9 mouse cellular contexts compared by ENCODE assay signal in the genomic region with DNA sequence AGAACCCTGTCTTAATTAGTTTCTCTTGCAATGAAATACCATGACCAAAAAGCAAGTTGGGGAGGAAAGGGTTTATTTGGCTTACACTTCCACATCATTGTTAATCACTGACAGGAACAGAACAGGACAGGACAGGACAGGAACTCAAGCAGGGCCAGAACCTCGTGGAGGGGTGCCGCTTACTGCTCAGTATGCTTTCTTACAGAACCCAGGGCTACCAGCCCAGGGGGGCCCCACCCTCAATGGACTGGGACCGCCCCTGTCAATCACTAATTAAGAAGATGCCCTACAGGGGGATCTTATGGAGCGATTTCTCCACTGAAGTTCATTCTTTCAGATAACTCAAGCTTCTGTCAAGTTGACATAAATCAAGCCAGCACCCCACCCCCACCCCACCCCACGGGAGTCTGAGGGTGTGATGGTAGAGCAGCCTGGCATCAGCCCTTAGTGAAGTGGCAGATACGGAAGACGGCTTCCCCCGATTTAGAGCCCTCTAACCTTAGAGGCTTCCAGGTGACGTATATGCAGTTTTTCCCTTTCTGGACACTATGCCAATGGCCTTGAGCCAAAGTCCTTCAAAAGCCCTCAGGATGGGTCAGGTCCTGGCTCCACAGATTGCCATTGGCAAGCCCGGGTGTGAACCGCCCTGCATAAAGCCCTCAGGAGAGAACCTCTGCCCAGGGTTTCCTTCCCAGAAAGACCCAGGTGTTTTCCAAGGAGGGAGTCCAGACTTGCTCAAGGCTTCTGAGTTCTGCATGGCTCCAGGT. TPM values are rescaled to one million over a fixed set of nuclear protein-coding genes. Genes with fewer than 3 reads are reported as not detected.
A peak's percentile ranks its signal among the peaks of the same experiment; 100 is the strongest.
DNase-seq lines count a peak whose midpoint lies in the region; ATAC-seq and TF ChIP-seq lines count a peak whose summit lies in the region.
"Had no signal": no experiment of that assay in that cellular context is flagged by ENCODE, and none has a peak within 500 bp of the region (broad histone marks: within the 10 kb centered on the region; RNA-seq: fewer than 3 reads in every experiment).

No protein-coding gene starts in this region.

- H3K4me3 ChIP-seq in embryonic facial prominence, embryonic 13.5 days = peak overlapping the region; percentile 71
- H3K4me3 ChIP-seq in heart, embryonic 13.5 days = peak overlapping the region; percentile 63
- peak overlapping the region; percentile 74 for H3K4me3 ChIP-seq in kidney, postnatal 0 days (replicated peaks; ENCODE audit: low read depth, low read length)
- H3K4me3 ChIP-seq in thymus, adult 2 months (ENCODE audit: control insufficient read depth, insufficient read depth, low read length) = no peak overlapping the region

- H3K9ac ChIP-seq in embryonic facial prominence, embryonic 13.5 days = 0 out of 2 replicates have a peak overlapping the region, but pooled peaks have one; percentile 97
- peak overlapping the region; percentile 89 for H3K9ac ChIP-seq in heart, embryonic 13.5 days
- peak overlapping the region; percentile 91 for H3K9ac ChIP-seq in kidney, postnatal 0 days (ENCODE audit: low read depth, low read length)

- TF ChIP-seq CTCF in kidney, postnatal 0 days (IDR thresholded peaks at IDR 0.05; ENCODE audit: low read depth) = no peak
- no peak for TF ChIP-seq CTCF in thymus, adult 2 months (IDR thresholded peaks at IDR 0.05; ENCODE audit: borderline replicate concordance, control insufficient read depth, extremely low read depth, insufficient read depth, low read length, poor library complexity)

- no peak for ATAC-seq in embryonic facial prominence, embryonic 13.5 days (ENCODE audit: insufficient number of reproducible peaks, insufficient read depth, low FRiP score, low TSS enrichment, low read depth)
- ATAC-seq in heart, embryonic 13.5 days (ENCODE audit: extremely low read depth, insufficient number of reproducible peaks, low FRiP score, low TSS enrichment) = no peak
- ATAC-seq in kidney, postnatal 0 days (replicated peaks; ENCODE audit: low FRiP score, low read depth) = peak; percentile 15
- no peak for ATAC-seq in monocyte, adult 5-6 weeks (replicated peaks; ENCODE audit: insufficient number of reproducible peaks, low FRiP score, low TSS enrichment, poor library complexity, severe bottlenecking)

- peak overlapping the region; percentile 81 for H3K4me2 ChIP-seq in embryonic facial prominence, embryonic 13.5 days
- peak overlapping the region; percentile 85 for H3K4me2 ChIP-seq in heart, embryonic 13.5 days
- H3K4me2 ChIP-seq in kidney, postnatal 0 days (ENCODE audit: low read length) = peak overlapping the region; percentile 91

- peaks cover 56% of the 10 kb centered on the region for H3K4me1 ChIP-seq in embryonic facial prominence, embryonic 13.5 days
- H3K4me1 ChIP-seq in heart, embryonic 13.5 days = peaks cover 53% of the 10 kb centered on the region
- H3K4me1 ChIP-seq in kidney, postnatal 0 days (replicated peaks; ENCODE audit: insufficient read depth, low read length) = peaks cover 36% of the 10 kb centered on the region
- H3K4me1 ChIP-seq in thymus, adult 2 months (replicated peaks; ENCODE audit: control insufficient read depth, insufficient read depth, low read length) = peaks cover 17% of the 10 kb centered on the region

- peaks cover 35% of the 10 kb centered on the region for H3K36me3 ChIP-seq in embryonic facial prominence, embryonic 13.5 days
- H3K36me3 ChIP-seq in heart, embryonic 13.5 days = peaks cover 39% of the 10 kb centered on the region
- H3K36me3 ChIP-seq in kidney, postnatal 0 days (ENCODE audit: insufficient read depth, low read length) = no peaks in the 10 kb centered on the region
- no peaks in the 10 kb centered on the region for H3K36me3 ChIP-seq in thymus, adult 2 months (ENCODE audit: control insufficient read depth, insufficient read depth, low read length)

- no peak for TF ChIP-seq POLR2A in thymus, adult 2 months (IDR thresholded peaks at IDR 0.05; ENCODE audit: control insufficient read depth, extremely low read depth, insufficient read depth, low read length, poor library complexity)

- WGBS in embryonic facial prominence, embryonic 13.5 days = 18% methylated on average over 11 of the region's 11 CpGs
- WGBS in heart, embryonic 13.5 days = 15% methylated on average over 11 of the region's 11 CpGs
- 13% methylated on average over 11 of the region's 11 CpGs for WGBS in kidney, postnatal 0 days
- 65% methylated on average over 11 of the region's 11 CpGs for WGBS in thymus, adult 2 months

- no peaks in the 10 kb centered on the region for H3K27me3 ChIP-seq in embryonic facial prominence, embryonic 13.5 days
- no peaks in the 10 kb centered on the region for H3K27me3 ChIP-seq in heart, embryonic 13.5 days (replicated peaks)
- H3K27me3 ChIP-seq in kidney, postnatal 0 days (ENCODE audit: insufficient read depth, low read length) = no peaks in the 10 kb centered on the region
- H3K27me3 ChIP-seq in thymus, adult 2 months (ENCODE audit: control insufficient read depth, insufficient read depth, low read length) = no peaks in the 10 kb centered on the region

- H3K9me3 ChIP-seq in embryonic facial prominence, embryonic 13.5 days = no peaks in the 10 kb centered on the region
- H3K9me3 ChIP-seq in heart, embryonic 13.5 days = no peaks in the 10 kb centered on the region
- H3K9me3 ChIP-seq in kidney, postnatal 0 days (replicated peaks; ENCODE audit: low read length) = no peaks in the 10 kb centered on the region
- H3K9me3 ChIP-seq: megakaryocyte, embryonic 14.5 days had no signal

- DNase-seq in kidney, postnatal 0 days (ENCODE audit: low spot score) = no peak
- peak; percentile 80 for DNase-seq in lung, postnatal 36 days
- no peak for DNase-seq in thymus, postnatal 0 days (ENCODE audit: low spot score)
- DNase-seq in thymus, adult 2 months = no peak
- no peak for DNase-seq in urinary bladder, adult 18-20 months (ENCODE audit: low spot score in 2 of 2)

- H3K27ac ChIP-seq in embryonic facial prominence, embryonic 13.5 days = peak overlapping the region; percentile 100
- H3K27ac ChIP-seq in heart, embryonic 13.5 days (replicated peaks) = peak overlapping the region; percentile 95
- H3K27ac ChIP-seq in kidney, postnatal 0 days = peak overlapping the region; percentile 98
- no peak overlapping the region for H3K27ac ChIP-seq in thymus, adult 2 months (ENCODE audit: control insufficient read depth, insufficient read depth, low read length)

RNA-seq across cellular contexts. Expression of a gene that starts 1.2 kb away (rescaled TPM):
- 13.1 and 13.2 TPM in 2 replicates for polyA plus RNA-seq in embryonic facial prominence, embryonic 13.5 days (2015; fragmentation: Nextera tagmentation; extraction: Ambion mirVana)
- 7.1 and 8.2 TPM in 2 replicates for polyA plus RNA-seq in heart, embryonic 13.5 days (2015; fragmentation: Nextera tagmentation; extraction: Ambion mirVana)
- polyA plus RNA-seq in kidney, postnatal 0 days (2015; fragmentation: Nextera tagmentation; extraction: Ambion mirVana) = 8.4 and 9.6 TPM in 2 replicates
- polyA plus RNA-seq in thymus, postnatal 0 days (2015; fragmentation: Nextera tagmentation; extraction: Ambion mirVana) = 3.3 and 3.8 TPM in 2 replicates
- total RNA-seq in monocyte, adult 5-6 weeks (2017) = 0.32 to 5.5 TPM (median 0.78 TPM) in 3 replicates
- polyA plus RNA-seq in thymus, adult 2 months (2012; rRNA removed) = 22.4 and 25.6 TPM in 2 replicates

RNA-seq across cellular contexts. Expression of a gene that starts 11.6 kb away (rescaled TPM):
- polyA plus RNA-seq in embryonic facial prominence, embryonic 13.5 days (2015; fragmentation: Nextera tagmentation; extraction: Ambion mirVana) = 686 and 706 TPM in 2 replicates
- polyA plus RNA-seq in heart, embryonic 13.5 days (2015; fragmentation: Nextera tagmentation; extraction: Ambion mirVana) = 568 and 620 TPM in 2 replicates
- polyA plus RNA-seq in kidney, postnatal 0 days (2015; fragmentation: Nextera tagmentation; extraction: Ambion mirVana) = 635 and 680 TPM in 2 replicates
- 808 and 867 TPM in 2 replicates for polyA plus RNA-seq in thymus, postnatal 0 days (2015; fragmentation: Nextera tagmentation; extraction: Ambion mirVana)
- 155 to 237 TPM (median 205 TPM) in 3 replicates for total RNA-seq in monocyte, adult 5-6 weeks (2017)
- 31.4 and 52.2 TPM in 2 replicates for polyA plus RNA-seq in thymus, adult 2 months (2012; rRNA removed)

RNA-seq across cellular contexts. Expression of a gene that starts 11.7 kb away (rescaled TPM):
- 14.1 and 14.6 TPM in 2 replicates for polyA plus RNA-seq in embryonic facial prominence, embryonic 13.5 days (2015; fragmentation: Nextera tagmentation; extraction: Ambion mirVana)
- 12.4 and 16.7 TPM in 2 replicates for polyA plus RNA-seq in heart, embryonic 13.5 days (2015; fragmentation: Nextera tagmentation; extraction: Ambion mirVana)
- 12.9 and 13.8 TPM in 2 replicates for polyA plus RNA-seq in kidney, postnatal 0 days (2015; fragmentation: Nextera tagmentation; extraction: Ambion mirVana)
- 18.6 and 19.0 TPM in 2 replicates for polyA plus RNA-seq in thymus, postnatal 0 days (2015; fragmentation: Nextera tagmentation; extraction: Ambion mirVana)
- total RNA-seq in monocyte, adult 5-6 weeks (2017) = 3.6 to 10.0 TPM (median 9.5 TPM) in 3 replicates
- 11.7 and 11.9 TPM in 2 replicates for polyA plus RNA-seq in thymus, adult 2 months (2012; rRNA removed)

RNA-seq across cellular contexts. Expression of a gene that starts 20.0 kb away (rescaled TPM):
- polyA plus RNA-seq in embryonic facial prominence, embryonic 13.5 days (2015; fragmentation: Nextera tagmentation; extraction: Ambion mirVana) = 26.8 and 29.6 TPM in 2 replicates
- polyA plus RNA-seq in heart, embryonic 13.5 days (2015; fragmentation: Nextera tagmentation; extraction: Ambion mirVana) = 16.6 and 18.0 TPM in 2 replicates
- polyA plus RNA-seq in kidney, postnatal 0 days (2015; fragmentation: Nextera tagmentation; extraction: Ambion mirVana) = 18.8 and 20.9 TPM in 2 replicates
- polyA plus RNA-seq in thymus, postnatal 0 days (2015; fragmentation: Nextera tagmentation; extraction: Ambion mirVana) = 23.4 and 28.4 TPM in 2 replicates
- total RNA-seq in monocyte, adult 5-6 weeks (2017) = 11.1 to 17.6 TPM (median 15.7 TPM) in 3 replicates
- polyA plus RNA-seq in thymus, adult 2 months (2012; rRNA removed) = 37.9 and 39.9 TPM in 2 replicates

RNA-seq across cellular contexts. Expression of a gene that starts 34.4 kb away (rescaled TPM):
- 13.3 and 13.7 TPM in 2 replicates for polyA plus RNA-seq in embryonic facial prominence, embryonic 13.5 days (2015; fragmentation: Nextera tagmentation; extraction: Ambion mirVana)
- polyA plus RNA-seq in heart, embryonic 13.5 days (2015; fragmentation: Nextera tagmentation; extraction: Ambion mirVana) = 7.7 and 10.9 TPM in 2 replicates
- 14.3 and 15.2 TPM in 2 replicates for polyA plus RNA-seq in kidney, postnatal 0 days (2015; fragmentation: Nextera tagmentation; extraction: Ambion mirVana)
- 42.1 and 42.4 TPM in 2 replicates for polyA plus RNA-seq in thymus, postnatal 0 days (2015; fragmentation: Nextera tagmentation; extraction: Ambion mirVana)
- total RNA-seq in monocyte, adult 5-6 weeks (2017) = 47.4 to 94.7 TPM (median 64.7 TPM) in 3 replicates
- polyA plus RNA-seq in thymus, adult 2 months (2012; rRNA removed) = 210 and 228 TPM in 2 replicates

Comparison
In these comparisons a context has a peak if more than half of its experiments do, and no peak if none do; other contexts are left out.
1. RNA of a gene that starts 11.6 kb away (polyA plus RNA-seq): 808 to 867 TPM in thymus, postnatal 0 days, 686 to 706 TPM in embryonic facial prominence, embryonic 13.5 days, 635 to 680 TPM in kidney, postnatal 0 days and 568 to 620 TPM in heart, embryonic 13.5 days; 31.4 to 52.2 TPM in thymus, adult 2 months; every median in the first group is over 10 times any median in the second.
2. Peak in every context shown above with its lines, with median percentiles within 50 percentile points of each other: H3K4me2 ChIP-seq and H3K9ac ChIP-seq.